Mouse (Mus musculus) ES-E14 (cell line): Measurements from ENCODE around the gene Tlr9. TPM values are rescaled to one million over a fixed set of nuclear protein-coding genes. Genes with fewer than 3 reads are reported as not detected.

Source experiments
- DNase-seq: peaks from one replicate; pipeline ENCODE4 v3.0.0-alpha.2; 2013; ENCODE audit warnings: low read depth, low spot score
- H3K27ac ChIP-seq: 2 replicates; pipeline ENCODE4 v1.5.1; 2012; ENCODE audit warnings: low read depth, mild to moderate bottlenecking, low read length, moderate library complexity, mixed read lengths; ENCODE audit not compliant: poor library complexity, insufficient read depth, severe bottlenecking
- H3K36me3 ChIP-seq: 2 replicates; pipeline ENCODE4 v1.6.1; 2012; ENCODE audit warnings: mild to moderate bottlenecking, low read length, moderate library complexity, mixed read lengths; ENCODE audit not compliant: control insufficient read depth, poor library complexity, insufficient read depth, severe bottlenecking
- H3K4me1 ChIP-seq, 2 experiments: fragments of 150-350 bp in 1 of 2; sonication (generic) in 1 of 2; 2 replicates each; pipeline ENCODE4 v1.6.1; 2012; ENCODE audit warnings: low read length in 2 of 2, mild to moderate bottlenecking in 1 of 2, mixed read lengths in 1 of 2; ENCODE audit not compliant: control insufficient read depth in 2 of 2, insufficient read depth in 2 of 2, poor library complexity in 1 of 2
- H3K4me3 ChIP-seq, 2 experiments: fragments of 150-350 bp in 1 of 2; sonication (generic) in 1 of 2; 2 replicates each; pipeline ENCODE4 v1.5.1; 2012; ENCODE audit warnings: low read length in 2 of 2, low read depth in 1 of 2, mild to moderate bottlenecking in 1 of 2, mixed read lengths in 1 of 2; ENCODE audit not compliant: insufficient read depth in 1 of 2, poor library complexity in 1 of 2, severe bottlenecking in 1 of 2
- H3K9ac ChIP-seq: 2 replicates; pipeline ENCODE4 v1.6.1; 2012; ENCODE audit warnings: low read depth, mild to moderate bottlenecking, low read length, mixed read lengths; ENCODE audit not compliant: poor library complexity, insufficient read depth, severe bottlenecking
- H3K9me3 ChIP-seq: fragments of 150-350 bp; sonication (generic); 2 replicates; pipeline ENCODE4 v1.6.1; 2012; ENCODE audit warnings: low read depth, mild to moderate bottlenecking, low read length; ENCODE audit not compliant: control insufficient read depth, insufficient read depth
- CHD2 ChIP-seq: IDR thresholded peaks from 2 replicates; pipeline ENCODE4 v1.6.1; 2014; ENCODE audit warnings: mild to moderate bottlenecking, low read depth, low read length, inconsistent platforms
- HCFC1 ChIP-seq: IDR thresholded peaks from 2 replicates; pipeline ENCODE4 v1.6.1; 2012; ENCODE audit warnings: low read length, inconsistent platforms, borderline replicate concordance; ENCODE audit not compliant: insufficient read depth
- MAFK ChIP-seq: IDR thresholded peaks from 2 replicates; pipeline ENCODE4 v1.6.1; 2014; ENCODE audit warnings: mild to moderate bottlenecking, low read depth, low read length, inconsistent platforms; ENCODE audit not compliant: insufficient read depth
- ZC3H11A ChIP-seq: IDR thresholded peaks from 2 replicates; pipeline ENCODE4 v1.6.1; 2012; ENCODE audit warnings: low read depth, mild to moderate bottlenecking, inconsistent platforms, low read length, borderline replicate concordance
- ZNF384 ChIP-seq: IDR thresholded peaks from 2 replicates; pipeline ENCODE4 v1.6.1; 2012; ENCODE audit warnings: low read depth, low read length, inconsistent platforms
- in situ Hi-C, 2 experiments: fragments of 600-800 bp; cut with MboI; formaldehyde crosslinking; loops; one replicate each; pipeline ENCODE4 v1.15.1; 2025; ENCODE audit warnings: low sequenced_read_pairs in 2 of 2, inconsistent platforms in 1 of 2; ENCODE audit not compliant: unreplicated experiment in 2 of 2
- total RNA-seq: library from RNA; depleted of rRNA; stranded (reverse); fragments of 300-350 nt; gene quantifications from 2 replicates; pipeline ENCODE4 v1.2.3, GENCODE M21; 2012

Tlr9 gene
- total RNA-seq, 1 experiment, result 0.09 TPM

DNA sequence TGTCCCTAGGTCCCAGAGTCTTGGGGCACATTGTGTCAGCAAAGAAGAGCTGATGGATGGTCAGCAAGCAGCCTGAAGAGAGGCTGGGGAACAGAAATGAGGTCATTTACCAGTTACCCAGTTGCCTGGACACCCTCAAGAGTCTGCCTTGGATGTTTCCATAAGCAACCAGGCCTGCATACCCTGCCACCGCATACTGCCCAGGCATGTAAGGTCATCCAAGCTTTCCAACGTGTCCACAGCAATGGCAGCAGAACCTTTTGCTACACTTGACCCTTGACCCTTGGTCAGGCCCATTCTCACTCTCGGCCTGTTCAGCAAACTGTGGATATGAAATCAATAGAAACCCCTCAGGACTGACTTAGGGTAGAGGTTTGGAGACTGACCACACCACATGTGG is 39.1 kb downstream of the Tlr9 start:
- Histone ChIP-seq H3K36me3 (no peaks in the 10 kb centered on the region), H3K27ac (no peak overlapping the region), H3K4me3 (no peak overlapping the region), H3K9ac (no peak overlapping the region), H3K4me1 (no peaks in the 10 kb centered on the region), H3K9me3 (no peaks in the 10 kb centered on the region)
- DNase-seq, result no peak
- TF ChIP-seq HCFC1 (no peak), MAFK (no peak), ZNF384 (no peak), CHD2 (no peak), ZC3H11A (no peak)
- in situ Hi-C loops, result no loop called here

DNA sequence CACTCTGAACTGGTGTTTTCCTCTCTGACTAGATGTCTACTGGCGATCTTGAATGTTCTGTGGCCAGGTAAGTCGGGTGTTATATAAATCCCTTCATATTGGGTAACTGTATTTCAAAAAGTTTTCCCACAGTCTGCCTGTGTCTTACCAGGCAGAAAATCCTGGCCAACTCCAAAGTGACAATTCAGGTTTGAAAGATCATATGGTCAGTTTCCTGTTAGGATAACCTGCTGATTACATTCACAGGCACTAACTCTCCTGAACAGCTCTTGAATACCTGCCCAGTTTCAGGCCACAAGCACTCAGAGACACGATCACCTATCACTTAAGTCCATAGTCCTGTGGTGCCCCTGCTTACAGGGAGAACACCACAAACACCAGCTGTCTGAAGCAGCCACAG is 39.7 kb downstream of the Tlr9 start:
- DNase-seq, result no peak
- no peaks in the 10 kb centered on the region for H3K9me3 ChIP-seq
- H3K4me1 ChIP-seq, result no peaks in the 10 kb centered on the region
- in situ Hi-C loops, result no loop called here
- H3K27ac ChIP-seq, result no peak overlapping the region
- H3K4me3 ChIP-seq, result no peak overlapping the region
- no peaks in the 10 kb centered on the region for H3K36me3 ChIP-seq
- no peak overlapping the region for H3K9ac ChIP-seq
- TF ChIP-seq CHD2, result no peak
- no peak for TF ChIP-seq ZC3H11A
- no peak for TF ChIP-seq ZNF384
- no peak for TF ChIP-seq HCFC1
- TF ChIP-seq MAFK, result no peak

GRCm38 (mm10) chr9:106263381-106263924 is 41.1 kb downstream of the Tlr9 start:
- Histone ChIP-seq H3K9me3 (no peaks in the 10 kb centered on the region), H3K9ac (no peak overlapping the region), H3K36me3 (no peaks in the 10 kb centered on the region), H3K27ac (no peak overlapping the region), H3K4me3 (no peak overlapping the region), H3K4me1 (peaks cover 0 to 2% of the 10 kb centered on the region in 2 experiments; a peak in 1 of 4 replicates)
- in situ Hi-C loops, result no loop called here
- DNase-seq, result no peak
- TF ChIP-seq MAFK, result no peak
- TF ChIP-seq ZNF384, result no peak
- no peak for TF ChIP-seq ZC3H11A
- no peak for TF ChIP-seq HCFC1
- no peak for TF ChIP-seq CHD2

DNA sequence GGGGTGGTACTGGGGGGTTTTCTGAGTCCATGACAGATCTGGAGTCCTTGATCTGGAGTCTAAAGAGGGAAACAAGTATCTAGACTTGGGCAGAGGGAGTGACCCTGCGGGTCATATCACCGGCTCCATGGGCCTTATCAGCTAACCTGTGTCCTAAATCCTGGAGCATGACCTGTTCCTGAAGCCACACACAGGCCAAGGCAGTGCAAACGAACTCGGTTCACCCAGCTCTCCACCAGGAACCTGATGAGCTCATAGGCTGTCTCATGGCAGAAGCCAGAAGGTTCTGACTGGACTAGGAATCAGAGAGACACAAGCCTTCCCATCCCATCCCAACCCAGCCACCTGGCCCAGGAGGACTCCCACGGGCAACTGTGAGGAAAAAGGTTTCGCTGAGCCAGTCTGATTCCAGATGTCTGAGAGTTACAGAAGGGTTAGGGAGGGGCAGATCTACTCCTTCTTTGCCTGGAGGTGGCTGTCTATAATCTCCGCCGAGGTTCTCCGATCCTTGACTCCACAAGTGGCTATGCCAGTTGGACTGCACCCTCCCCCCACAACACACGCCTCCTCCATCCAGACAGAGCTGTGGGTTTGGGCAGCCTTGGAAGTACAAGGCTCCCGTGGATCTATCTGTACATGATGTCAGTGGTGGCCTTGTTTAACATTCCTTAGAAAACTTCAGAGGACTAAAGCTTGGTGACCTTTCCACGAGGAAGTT is 43.1 kb downstream of the Tlr9 start:
- TF ChIP-seq ZNF384 (no peak), HCFC1 (no peak), MAFK (no peak), CHD2 (no peak), ZC3H11A (no peak)
- in situ Hi-C loops, result no loop called here

More for the DNA sequence above, 43.1 kb downstream of the Tlr9 start:
- no peak for DNase-seq
- Histone ChIP-seq H3K27ac (no peak overlapping the region), H3K36me3 (no peaks in the 10 kb centered on the region), H3K9ac (no peak overlapping the region), H3K9me3 (no peaks in the 10 kb centered on the region), H3K4me1 (peaks cover 0 to 8% of the 10 kb centered on the region in 2 experiments; a peak in 3 of 4 replicates), H3K4me3 (no peak overlapping the region)
